In the genomic region with DNA sequence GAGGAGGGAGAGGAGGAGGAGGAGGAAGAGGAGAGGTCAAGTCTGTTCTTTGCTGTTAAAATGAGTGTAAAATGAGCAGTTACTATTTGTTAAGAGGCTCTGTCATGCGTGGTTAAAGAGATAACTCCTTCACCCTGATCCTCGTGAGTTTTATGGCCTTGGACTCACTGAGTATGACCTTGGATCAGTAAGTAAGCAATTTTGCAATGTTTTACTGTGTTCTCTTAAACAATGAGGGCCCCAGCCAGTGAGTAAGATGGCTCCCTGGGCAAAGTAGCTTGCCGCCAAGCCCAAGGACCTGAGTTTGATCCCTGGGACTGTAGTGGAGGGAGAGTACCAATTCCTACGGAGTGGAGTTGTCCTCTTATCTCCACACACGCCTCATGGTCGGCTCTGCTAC, we compare ENCODE assay signal across 22 mouse cellular contexts.
"Had no signal": no experiment of that assay in that cellular context is flagged by ENCODE, and none has a peak within 500 bp of the region (broad histone marks: within the 10 kb centered on the region; RNA-seq: fewer than 3 reads in every experiment).

No protein-coding gene starts in this region.

- ATAC-seq: liver, postnatal 0 days; lung, postnatal 0 days; midbrain, embryonic 15.5 days had no signal

- H3K4me2 ChIP-seq: kidney, embryonic 15.5 days; limb, embryonic 12.5 days; limb, embryonic 15.5 days; liver, embryonic 11.5 days; lung, embryonic 14.5 days; midbrain, embryonic 12.5 days; midbrain, embryonic 15.5 days; neural tube, embryonic 12.5 days; neural tube, embryonic 15.5 days had no signal

- H3K27ac ChIP-seq: kidney, embryonic 15.5 days; limb, embryonic 12.5 days; limb, embryonic 15.5 days; liver, embryonic 14.5 days; macrophage; midbrain, embryonic 12.5 days; midbrain, embryonic 15.5 days; neural tube, embryonic 12.5 days; neural tube, embryonic 15.5 days had no signal

- H3K9me3 ChIP-seq: kidney, embryonic 15.5 days; limb, embryonic 12.5 days; limb, embryonic 15.5 days; midbrain, embryonic 12.5 days; midbrain, embryonic 15.5 days; neural tube, embryonic 12.5 days; neural tube, embryonic 15.5 days had no signal

- DNase-seq: kidney, adult 8-10 months; kidney, postnatal 10 days; kidney, postnatal 4 days; layer of hippocampus, postnatal 36 days; left cerebral cortex, postnatal 4 days; liver, postnatal 0 days; lung, embryonic 14.5 days; right cerebral cortex, adult 18-20 months; right cerebral cortex, postnatal 14 days; right cerebral cortex, postnatal 4 days; thymus, postnatal 25 days had no signal

- H3K4me3 ChIP-seq: kidney, embryonic 15.5 days; limb, embryonic 12.5 days; limb, embryonic 15.5 days; midbrain, embryonic 12.5 days; midbrain, embryonic 15.5 days; neural tube, embryonic 12.5 days; neural tube, embryonic 15.5 days had no signal

- H3K27me3 ChIP-seq: kidney, embryonic 15.5 days; limb, embryonic 12.5 days; limb, embryonic 15.5 days; midbrain, embryonic 12.5 days; midbrain, embryonic 15.5 days; neural tube, embryonic 12.5 days; neural tube, embryonic 15.5 days had no signal

- H3K9ac ChIP-seq: kidney, embryonic 15.5 days; limb, embryonic 12.5 days; limb, embryonic 15.5 days; liver, embryonic 14.5 days; liver, postnatal 0 days; lung, embryonic 14.5 days; midbrain, embryonic 12.5 days; midbrain, embryonic 15.5 days; neural tube, embryonic 12.5 days; neural tube, embryonic 15.5 days had no signal

- H3K36me3 ChIP-seq: kidney, embryonic 15.5 days; limb, embryonic 12.5 days; limb, embryonic 15.5 days; midbrain, embryonic 12.5 days; midbrain, embryonic 15.5 days; neural tube, embryonic 12.5 days had no signal
